Mouse (Mus musculus) kidney, adult 8-10 months (tissue): ENCODE measurements around the gene Zfp831.

Source experiments
- DNase-seq, 2 experiments: peaks; one replicate each; pipeline ENCODE4 v3.0.0; 2022

Zfp831 gene

DNA sequence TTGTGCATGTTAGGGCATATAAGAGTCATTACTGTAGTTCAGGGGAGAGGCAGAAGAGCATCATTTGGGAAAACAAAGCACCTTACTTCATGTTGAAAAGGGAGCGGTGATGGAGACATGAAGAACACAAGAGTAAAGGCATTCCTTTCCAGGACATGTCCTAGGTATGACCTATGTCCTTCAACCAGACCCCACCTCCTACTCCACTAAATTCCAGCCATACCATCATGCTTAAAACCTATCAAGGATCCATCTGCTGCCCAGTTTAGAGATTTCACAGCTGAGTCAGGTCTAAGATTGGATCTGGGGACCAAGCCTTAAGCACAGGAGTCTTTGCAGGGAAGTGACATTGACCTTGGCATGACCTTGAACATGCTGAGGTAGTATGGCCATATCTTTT lies 91.9 kb downstream of the Zfp831 start:
- no peak for DNase-seq

DNA sequence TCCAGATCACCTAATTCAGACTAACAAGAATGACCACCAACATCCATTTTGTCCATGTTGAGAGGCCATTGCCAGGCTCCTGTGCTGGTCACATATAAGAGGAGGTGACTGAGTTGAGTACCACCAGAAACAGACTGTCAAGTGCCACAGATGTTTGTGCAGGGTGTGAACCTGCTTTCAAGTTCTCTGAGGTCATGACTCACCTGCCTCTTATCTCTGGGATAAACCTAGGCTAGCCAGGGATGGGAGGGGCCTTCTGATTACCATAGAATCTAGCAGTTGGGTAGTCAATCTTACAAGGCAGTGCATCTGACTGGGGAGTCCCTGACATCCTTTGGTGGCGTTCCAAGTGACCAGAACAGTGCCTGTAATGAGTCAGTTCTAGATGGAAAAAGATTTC lies 103.8 kb downstream of the Zfp831 start:
- DNase-seq, result no peak

DNA sequence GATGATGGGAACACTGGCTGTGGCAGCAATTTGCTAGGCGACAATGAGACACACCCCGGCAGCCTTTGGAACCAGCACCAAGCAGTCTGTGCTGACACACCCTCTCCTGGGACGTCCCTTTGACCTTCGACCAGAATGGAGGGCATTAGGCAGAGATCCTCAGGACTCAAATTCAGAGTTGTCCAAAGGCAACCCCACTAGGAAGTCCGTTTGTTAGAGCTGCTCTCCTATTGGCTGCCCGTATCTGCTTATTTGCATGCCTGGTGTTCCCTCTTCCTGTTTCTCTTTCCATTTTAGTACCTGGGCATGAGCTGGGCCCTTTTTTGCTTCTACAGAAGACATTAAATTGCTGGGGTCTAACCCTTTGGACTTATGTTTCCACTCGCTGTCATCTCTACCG lies 105.0 kb downstream of the Zfp831 start:
- no peak for DNase-seq

DNA sequence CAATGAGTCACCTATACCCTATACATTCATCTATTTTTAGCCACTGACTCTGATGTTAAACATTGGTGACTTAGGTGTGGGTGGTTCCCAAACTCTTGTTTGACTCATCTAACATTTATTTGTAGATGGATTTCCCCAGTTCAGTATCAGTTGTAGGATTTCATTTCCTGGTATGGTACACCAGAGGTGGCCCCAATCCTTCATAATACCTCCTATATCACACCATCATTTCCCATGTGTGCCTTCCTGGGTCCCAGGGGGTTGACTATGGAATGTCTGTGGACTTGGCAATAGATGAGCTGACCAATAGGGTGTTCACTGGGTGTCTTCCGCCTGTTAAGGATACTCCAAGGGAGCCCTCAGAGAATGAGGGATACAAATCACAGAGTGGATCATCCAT lies 109.9 kb downstream of the Zfp831 start:
- no peak for DNase-seq

DNA sequence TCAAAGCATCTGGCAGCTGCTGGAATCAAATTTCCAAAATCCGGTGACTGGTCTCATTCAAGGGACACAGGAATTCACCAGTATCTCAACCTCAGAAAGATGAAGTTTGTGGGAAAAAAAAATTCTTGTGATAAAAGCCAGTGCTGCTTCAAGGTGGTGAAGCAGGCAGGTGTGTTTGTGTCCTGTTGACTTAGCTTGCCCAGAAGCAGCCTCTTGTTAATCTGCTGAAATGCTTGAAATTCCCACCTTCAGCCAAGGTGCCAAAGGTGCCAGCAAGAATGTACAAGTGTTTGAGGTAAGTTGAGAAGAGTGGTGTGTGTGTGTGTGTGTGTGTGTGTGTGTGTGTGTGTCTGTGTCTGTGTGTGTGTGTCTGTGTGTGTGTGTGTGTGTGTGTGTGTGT lies 110.9 kb downstream of the Zfp831 start:
- no peak for DNase-seq

DNA sequence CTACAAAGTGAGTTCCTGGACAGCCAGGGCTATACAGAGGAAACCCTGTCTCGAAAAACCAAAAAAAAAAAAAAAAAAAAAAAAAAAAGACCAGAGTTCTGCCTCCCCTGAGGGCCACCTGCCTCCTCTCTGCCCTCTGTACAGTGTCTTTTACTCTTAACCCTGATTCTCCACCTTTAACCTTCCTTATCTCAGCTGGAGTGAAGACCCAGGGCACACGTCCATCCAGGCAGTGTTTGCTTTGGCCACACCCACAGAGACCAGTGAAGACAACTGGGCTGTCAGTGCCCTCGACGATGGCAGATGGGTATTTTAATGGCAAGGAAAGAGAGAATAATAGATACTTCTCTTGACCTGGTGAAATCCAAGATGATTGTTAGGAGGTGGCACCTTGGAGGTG lies 115.9 kb downstream of the Zfp831 start:
- DNase-seq, result no peak
